Mouse (Mus musculus) spleen, adult 2 months (tissue): ENCODE measurements around the gene Gm10401. TPM values are rescaled to one million over a fixed set of nuclear protein-coding genes. Genes with fewer than 3 reads are reported as not detected.
"Not testable (repeated sequence)": the region's sequence is repeated elsewhere in the genome, so short reads cannot be mapped to it uniquely, and the experiment has no call there.

ENCODE experiments used
- DNase-seq, 2 experiments: peaks; one replicate each; pipeline versions ENCODE4 v3.0.0 to v3.0.0-alpha.2; 2012 to 2021; ENCODE audit warnings: low spot score in 2 of 2, low read depth in 1 of 2
- H3K27ac ChIP-seq: fragments of 200-500 bp; 2 replicates; pipeline ENCODE4 v1.5.1; 2012; ENCODE audit warnings: low read length, inconsistent platforms; ENCODE audit not compliant: insufficient read depth
- H3K27me3 ChIP-seq: fragments of 200-500 bp; 2 replicates; pipeline ENCODE4 v1.6.1; 2012; ENCODE audit warnings: mild to moderate bottlenecking, moderate library complexity, low read length, inconsistent platforms; ENCODE audit not compliant: control insufficient read depth, insufficient read depth
- H3K36me3 ChIP-seq: fragments of 200-500 bp; 2 replicates; pipeline ENCODE4 v1.6.1; 2012; ENCODE audit warnings: mild to moderate bottlenecking, low read length, inconsistent platforms; ENCODE audit not compliant: control insufficient read depth, insufficient read depth
- H3K4me1 ChIP-seq: fragments of 200-500 bp; 2 replicates; pipeline ENCODE4 v1.6.1; 2011; ENCODE audit warnings: inconsistent platforms; ENCODE audit not compliant: control insufficient read depth, insufficient read depth, insufficient read length
- H3K4me3 ChIP-seq: fragments of 200-500 bp; 2 replicates; pipeline ENCODE4 v1.5.1; 2011; ENCODE audit warnings: mild to moderate bottlenecking, inconsistent platforms; ENCODE audit not compliant: insufficient read depth, insufficient read length; ENCODE audit errors: extremely low read depth
- CTCF ChIP-seq: fragments of 200-500 bp; IDR thresholded peaks from 2 replicates; pipeline ENCODE4 v1.5.1; 2011; ENCODE audit warnings: mild to moderate bottlenecking, inconsistent platforms; ENCODE audit not compliant: insufficient read depth, insufficient read length, insufficient replicate concordance; ENCODE audit errors: extremely low read depth
- POLR2A ChIP-seq: fragments of 200-500 bp; IDR thresholded peaks from 2 replicates; pipeline ENCODE4 v1.6.1; 2011; ENCODE audit warnings: low read depth, low read length, inconsistent platforms
- WGBS: fragments of 180-500 bp; shearing (Covaris S2); methylation state at CpG from one replicate; pipeline ENCODE4 v1.1.7; 2018; 5-methylcytosine and 5-hydroxymethylcytosine counted together
- polyA plus RNA-seq: library from polyadenylated mRNA; depleted of rRNA; stranded (reverse); fragments of >200 nt; gene quantifications from 2 replicates; pipeline ENCODE4 v1.2.3, GENCODE M21; 2012

Gene Gm10401
- polyA plus RNA-seq, 1 experiment: not detected

GRCm38 (mm10) chr5:115118961-115119570, 21.0 kb upstream of the Gm10401 start, which contains the start of gene Acads:
Acads (minus strand) TSS chr5:115119346.
- peaks cover 2% of the 10 kb centered on the region; the same call in 1 of the 2 replicates for H3K36me3 ChIP-seq
- WGBS: under 1% methylated on average over 39 of the region's 39 CpGs
- H3K27ac ChIP-seq: no peak within 1 kb of the TSS; the same call in 1 of the 2 replicates
- DNase-seq: peak; percentile 56 to 84
- no peaks in the 10 kb centered on the region for H3K27me3 ChIP-seq
- peak within 1 kb of the TSS; percentile 92 for H3K4me3 ChIP-seq
- no peaks in the 10 kb centered on the region; the same call in none of the 2 replicates for H3K4me1 ChIP-seq
- TF ChIP-seq POLR2A (peak; percentile 25; the same call in 1 of the 2 replicates), CTCF (no peak)

- no peaks in the 10 kb centered on the region; the same call in none of the 2 replicates for H3K4me1 ChIP-seq
- H3K4me3 ChIP-seq: no peak overlapping the region
- 97% methylated on average over 13 of the region's 13 CpGs for WGBS
- peaks cover under 1% of the 10 kb centered on the region; the same call in 1 of the 2 replicates for H3K36me3 ChIP-seq
- no peak for TF ChIP-seq CTCF
- no peak for DNase-seq
- H3K27me3 ChIP-seq: no peaks in the 10 kb centered on the region
- H3K27ac ChIP-seq: no peak overlapping the region
Observed at GRCm38 (mm10) chr5:115117467-115117866, 19.4 kb upstream of the Gm10401 start.

GRCm38 (mm10) chr5:115116426-115116825, 18.3 kb upstream of the Gm10401 start:
- peaks cover 5% of the 10 kb centered on the region; the same call in 1 of the 2 replicates for H3K36me3 ChIP-seq
- no peak for TF ChIP-seq POLR2A
- no peak for TF ChIP-seq CTCF
- H3K27me3 ChIP-seq: no peaks in the 10 kb centered on the region
- H3K4me3 ChIP-seq: no peak overlapping the region
- no peak for DNase-seq
- 85% methylated on average over 3 of the region's 3 CpGs for WGBS
- H3K4me1 ChIP-seq: no peaks in the 10 kb centered on the region; the same call in none of the 2 replicates
- H3K27ac ChIP-seq: no peak overlapping the region

GRCm38 (mm10) chr5:115114501-115114900, 16.4 kb upstream of the Gm10401 start:
- Histone ChIP-seq H3K4me3 (no peak overlapping the region), H3K27me3 (no peaks in the 10 kb centered on the region), H3K27ac (no peak overlapping the region), H3K4me1 (no peaks in the 10 kb centered on the region; the same call in none of the 2 replicates), H3K36me3 (peaks cover 5% of the 10 kb centered on the region; the same call in 1 of the 2 replicates)
- 97% methylated on average over 8 of the region's 8 CpGs for whole genome bisulfite sequencing
- TF ChIP-seq CTCF: no peak
- no peak for TF ChIP-seq POLR2A
- no peak for DNase-seq

GRCm38 (mm10) chr5:115113244-115113643, 15.1 kb upstream of the Gm10401 start:
- no peaks in the 10 kb centered on the region for H3K27me3 ChIP-seq
- no peak for TF ChIP-seq POLR2A
- TF ChIP-seq CTCF: no peak
- H3K36me3 ChIP-seq: peaks cover 5% of the 10 kb centered on the region; the same call in 1 of the 2 replicates
- no peak overlapping the region for H3K4me3 ChIP-seq
- DNase-seq: no peak
- WGBS: 92% methylated on average over 12 of the region's 12 CpGs
- no peaks in the 10 kb centered on the region for H3K4me1 ChIP-seq
- H3K27ac ChIP-seq: no peak overlapping the region

GRCm38 (mm10) chr5:115111156-115111555, 13.1 kb upstream of the Gm10401 start:
- DNase-seq: no peak
- Histone ChIP-seq H3K36me3 (peaks cover 5% of the 10 kb centered on the region; the same call in 1 of the 2 replicates), H3K4me1 (no peaks in the 10 kb centered on the region), H3K4me3 (no peak overlapping the region), H3K27ac (no peak overlapping the region), H3K27me3 (no peaks in the 10 kb centered on the region)
- WGBS: 93% methylated on average over 8 of the region's 8 CpGs
- no peak for TF ChIP-seq CTCF
- TF ChIP-seq POLR2A: no peak

- DNase-seq, H3K4me3 ChIP-seq, H3K27me3 ChIP-seq, H3K4me1 ChIP-seq, H3K27ac ChIP-seq: not testable (repeated sequence)
- H3K36me3 ChIP-seq: peaks cover 11% of the 10 kb centered on the region
- WGBS: 95% methylated on average over 23 of the region's 23 CpGs
Observed at GRCm38 (mm10) chr5:115103253-115103652, 5.2 kb upstream of the Gm10401 start.
